Mouse (Mus musculus): ENCODE results near the gene Tiparp.

DNA sequence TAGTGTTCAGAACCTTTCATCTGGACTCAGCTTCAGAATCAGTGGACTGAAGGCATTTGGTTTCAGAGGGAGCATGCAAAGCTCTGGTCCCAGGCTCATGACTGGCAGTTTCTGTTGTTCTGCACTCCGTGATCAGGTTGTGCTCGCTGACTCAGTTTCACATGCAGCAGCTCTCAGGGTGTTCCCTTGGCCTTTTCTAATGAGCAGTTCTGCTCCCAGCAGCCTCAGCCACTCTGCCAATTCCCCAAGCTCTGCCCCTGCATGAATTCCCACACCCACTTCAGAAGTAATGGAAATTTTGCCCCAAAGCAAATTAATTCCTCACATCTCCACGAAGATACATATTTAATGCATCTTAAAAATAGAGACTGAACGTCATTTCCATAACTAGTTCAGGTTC is 30.5 kb downstream of the Tiparp start:
- TF ChIP-seq CTCF (IDR thresholded peaks at IDR 0.05; ENCODE audit: borderline replicate concordance, insufficient read depth, low read depth, low read length) (no peak), POLR2A (IDR thresholded peaks at IDR 0.05; ENCODE audit: borderline replicate concordance, insufficient read depth, low read length) (no peak)
